Mouse (Mus musculus) heart, postnatal 10 days (tissue): ENCODE measurements around the gene Fam184b. TPM values are rescaled to one million over a fixed set of nuclear protein-coding genes. Genes with fewer than 3 reads are reported as not detected.

Experiments
- DNase-seq, 2 experiments: peaks; one replicate each; pipeline ENCODE4 v3.0.0; 2021
- intact Hi-C: fragments of 180-260 bp; cut with DNase I; formaldehyde crosslinking; loops from one replicate; pipeline ENCODE4 v1.15.1; 2025
- total RNA-seq, 2 experiments: library from RNA; stranded (reverse); gene quantifications; 2 replicates each; pipeline ENCODE4 v1.2.3; 2021

Fam184b gene
- total RNA-seq, 2 experiments from 2014 or later = 0.10 to 0.12 TPM

GRCm38 (mm10) chr5:45519960-45520808 lies 119.2 kb downstream of the Fam184b start, which contains the start of gene Med28:
Gene Med28 (plus strand): TSS chr5:45520229.
- intact Hi-C loops = loop anchor here (2.0 to 5.0 kb wide), 3 partner anchors 27 to 147 kb away; partner anchors contain the start of genes Lap3 and Ncapg
- DNase-seq = peak; percentile 96

- intact Hi-C loops = no loop called here
- no peak for DNase-seq
These were observed 124.2 kb downstream of the Fam184b start for GRCm38 (mm10) chr5:45515151-45515743.

- intact Hi-C loops = no loop called here
- no peak for DNase-seq
These were observed 124.8 kb downstream of the Fam184b start for GRCm38 (mm10) chr5:45514599-45514998.

- intact Hi-C loops = no loop called here
- DNase-seq = no peak
These were observed 125.9 kb downstream of the Fam184b start for GRCm38 (mm10) chr5:45513511-45513910.

- no peak for DNase-seq
- intact Hi-C loops = no loop called here
These were observed 126.5 kb downstream of the Fam184b start for GRCm38 (mm10) chr5:45512908-45513307.

- DNase-seq = no peak
- intact Hi-C loops = no loop called here
These were observed 129.3 kb downstream of the Fam184b start for GRCm38 (mm10) chr5:45510071-45510470.

- no peak for DNase-seq
- intact Hi-C loops = loop anchor here (10.0 kb wide), 1 partner anchor 357 kb away; the partner anchor contains the start of gene Lcorl
These were observed 141.8 kb downstream of the Fam184b start for GRCm38 (mm10) chr5:45497564-45497963.

- DNase-seq = no peak
- intact Hi-C loops = loop anchor here (10.0 kb wide), 1 partner anchor 358 kb away; the partner anchor contains the start of gene Lcorl
These were observed 142.4 kb downstream of the Fam184b start for GRCm38 (mm10) chr5:45496930-45497550.

GRCm38 (mm10) chr5:45496479-45496878 lies 142.9 kb downstream of the Fam184b start:
- intact Hi-C loops = loop anchor here (10.0 kb wide), 1 partner anchor 358 kb away; the partner anchor contains the start of gene Lcorl
- no peak for DNase-seq

- intact Hi-C loops = loop anchor here (10.0 kb wide), 1 partner anchor 359 kb away; the partner anchor contains the start of gene Lcorl
- DNase-seq = no peak
These were observed 143.4 kb downstream of the Fam184b start for GRCm38 (mm10) chr5:45496042-45496441.

- DNase-seq = no peak
- intact Hi-C loops = loop anchor here (10.0 kb wide), 1 partner anchor 359 kb away; the partner anchor contains the start of gene Lcorl
These were observed 143.9 kb downstream of the Fam184b start for GRCm38 (mm10) chr5:45495429-45495975.

- intact Hi-C loops = loop anchor here (5.0 to 10.0 kb wide), 2 partner anchors 178 to 361 kb away; partner anchors contain the start of gene Lcorl
- DNase-seq = peak; percentile 12 to 18
These were observed 145.2 kb downstream of the Fam184b start for GRCm38 (mm10) chr5:45494093-45494755.

GRCm38 (mm10) chr5:45493191-45494092 lies 146.0 kb downstream of the Fam184b start, which contains the start of gene Lap3:
Gene Lap3 (plus strand): TSS chr5:45493374.
- DNase-seq = peak; percentile 99
- intact Hi-C loops = loop anchor here (2.0 to 10.0 kb wide), 3 partner anchors 27 to 361 kb away; partner anchors contain the start of genes Lcorl and Med28

GRCm38 (mm10) chr5:45491776-45492175 lies 147.6 kb downstream of the Fam184b start:
- DNase-seq = no peak
- intact Hi-C loops = loop anchor here (2.0 to 10.0 kb wide), 3 partner anchors 29 to 363 kb away; partner anchors contain the start of genes Lcorl and Med28

- no peak for DNase-seq
- intact Hi-C loops = no loop called here
These were observed 155.8 kb downstream of the Fam184b start for GRCm38 (mm10) chr5:45483654-45484053.

GRCm38 (mm10) chr5:45482607-45483006 lies 156.8 kb downstream of the Fam184b start:
- no peak for DNase-seq
- intact Hi-C loops = no loop called here

- DNase-seq = no peak
- intact Hi-C loops = no loop called here
These were observed 158.3 kb downstream of the Fam184b start for GRCm38 (mm10) chr5:45481125-45481524.

- intact Hi-C loops = no loop called here
- no peak for DNase-seq
These were observed 159.3 kb downstream of the Fam184b start for GRCm38 (mm10) chr5:45480066-45480465.
